Mouse (Mus musculus): ENCODE results near the gene Ubxn1. TPM values are rescaled to one million over a fixed set of nuclear protein-coding genes. Genes with fewer than 3 reads are reported as not detected.
"Not testable (repeated sequence)": the region's sequence is repeated elsewhere in the genome, so short reads cannot be mapped to it uniquely, and the experiment has no call there.

Gene Ubxn1
- total RNA-seq (2021) = 100 to 1,000 TPM; 109 to 116 TPM
- long read RNA-seq, experiment 1, transcript Ubxn1-204 (9 exons, 1,291 nt) = major isoform, 114 of 128 reads
- long read RNA-seq, experiment 1, transcript Ubxn1-202 (10 exons, 1,033 nt) = minor isoform, 5 of 128 reads
- long read RNA-seq, experiment 1, partial matches to known transcripts = 2 of 128 reads
- long read RNA-seq, experiment 1, other reads (novel, unspliced or antisense) = 4 of 128 reads
- long read RNA-seq, experiment 2, transcript Ubxn1-202 (10 exons, 1,033 nt) = minor isoform, 10 of 111 reads
- long read RNA-seq, experiment 2, transcript Ubxn1-204 (9 exons, 1,291 nt) = major isoform, 95 of 111 reads
- long read RNA-seq, experiment 2, partial matches to known transcripts = 2 of 111 reads
- long read RNA-seq, experiment 2, other reads (novel, unspliced or antisense) = 4 of 111 reads

DNA sequence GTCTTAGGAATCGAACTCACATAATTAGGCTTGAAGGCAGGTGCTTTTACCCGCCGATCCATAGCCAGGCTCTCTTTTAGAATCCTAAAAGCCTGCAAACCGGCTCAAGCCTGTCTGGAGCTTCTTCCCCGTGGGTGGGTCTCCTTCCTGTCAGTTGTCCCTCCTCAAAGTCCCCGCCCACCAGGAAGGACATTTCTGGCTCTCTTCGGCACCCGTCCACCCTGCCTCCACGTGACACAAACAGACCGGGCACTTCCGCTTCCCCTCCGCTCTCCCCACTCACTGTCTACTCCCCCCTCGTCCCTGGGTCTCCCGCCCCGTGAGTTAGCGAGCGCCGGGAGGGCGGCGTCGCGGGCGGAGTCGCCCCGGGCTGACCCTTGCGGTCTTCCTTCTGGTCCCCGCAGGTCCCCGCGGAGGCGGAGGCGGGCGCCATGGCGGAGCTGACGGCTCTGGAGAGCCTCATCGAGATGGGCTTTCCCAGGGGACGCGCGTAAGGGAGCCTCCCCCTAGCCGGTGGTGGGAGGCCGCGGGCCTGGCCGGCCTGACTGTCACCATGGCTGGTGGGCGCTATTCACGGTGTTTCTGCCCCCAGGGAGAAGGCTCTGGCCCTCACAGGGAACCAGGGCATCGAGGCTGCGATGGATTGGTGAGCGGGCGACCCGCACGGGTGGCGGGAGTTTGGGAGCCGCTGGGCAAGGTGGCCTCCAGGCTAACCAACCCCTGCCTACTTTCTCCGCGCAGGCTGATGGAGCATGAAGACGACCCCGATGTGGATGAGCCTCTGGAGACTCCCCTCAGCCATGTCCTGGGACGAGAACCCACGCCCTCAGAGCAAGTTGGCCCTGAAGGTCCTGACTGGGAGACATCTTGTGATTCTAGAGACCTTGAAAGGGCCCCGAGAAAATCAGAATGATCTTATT, at the start of gene Ubxn1:
TSS of gene Ubxn1 (plus strand) at position 230 of the 920 bp plus-strand sequence.
- intact Hi-C loops (cut with DNase I) = no loop called here
- DNase-seq = peak; percentile 93 to 96

- DNase-seq = no peak
- intact Hi-C loops (cut with DNase I) = no loop called here
Observed at GRCm38 (mm10) chr19:8822696-8823095, 48.6 kb upstream of the Ubxn1 start.

DNA sequence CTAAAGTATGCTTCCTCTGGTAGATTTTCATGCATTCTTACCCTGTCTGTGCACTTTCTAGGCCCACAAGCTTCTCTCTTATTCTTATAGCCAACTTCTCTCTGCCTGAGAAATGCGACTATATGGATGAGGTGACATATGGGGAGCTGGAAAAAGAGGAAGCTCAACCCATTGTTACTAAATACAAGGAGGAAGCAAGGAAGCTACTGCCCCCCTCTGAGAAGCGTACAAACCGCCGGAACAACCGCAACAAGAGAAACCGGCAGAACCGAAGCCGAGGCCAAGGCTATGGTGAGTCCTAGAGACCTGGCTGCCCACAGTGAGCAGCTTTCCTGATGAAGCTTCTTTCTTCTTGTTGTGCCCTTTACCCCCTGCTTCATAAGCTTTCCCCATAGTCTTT, 41.6 kb upstream of the Ubxn1 start, which contains the start of gene AC129217.1:
TSS of gene AC129217.1 (plus strand) at position 114 of the 400 bp plus-strand sequence.
- no peak for DNase-seq
- intact Hi-C loops (cut with DNase I) = loop anchor here (5.0 kb wide), 1 partner anchor 83 kb away; no protein-coding TSS in a partner anchor

DNA sequence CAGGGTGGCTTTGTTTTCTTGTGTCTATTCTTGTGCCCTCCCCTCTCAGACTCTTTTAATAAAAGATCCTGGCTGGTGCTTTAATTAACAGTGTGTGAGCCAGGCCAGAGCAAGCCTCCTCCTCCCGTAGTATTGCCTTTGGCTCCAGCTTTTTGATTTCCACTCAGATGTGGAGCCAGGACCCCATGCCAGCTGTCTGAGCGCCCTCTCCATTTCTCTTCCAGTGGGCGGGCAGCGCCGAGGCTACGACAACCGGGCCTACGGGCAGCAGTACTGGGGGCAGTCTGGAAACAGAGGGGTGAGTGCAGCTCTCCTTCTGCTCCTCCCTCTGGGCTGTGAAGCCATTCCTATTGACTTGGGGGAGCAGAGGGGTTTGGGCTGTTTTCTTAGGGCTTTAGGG, 40.6 kb upstream of the Ubxn1 start:
- intact Hi-C loops (cut with DNase I) = no loop called here
- DNase-seq = no peak

DNA sequence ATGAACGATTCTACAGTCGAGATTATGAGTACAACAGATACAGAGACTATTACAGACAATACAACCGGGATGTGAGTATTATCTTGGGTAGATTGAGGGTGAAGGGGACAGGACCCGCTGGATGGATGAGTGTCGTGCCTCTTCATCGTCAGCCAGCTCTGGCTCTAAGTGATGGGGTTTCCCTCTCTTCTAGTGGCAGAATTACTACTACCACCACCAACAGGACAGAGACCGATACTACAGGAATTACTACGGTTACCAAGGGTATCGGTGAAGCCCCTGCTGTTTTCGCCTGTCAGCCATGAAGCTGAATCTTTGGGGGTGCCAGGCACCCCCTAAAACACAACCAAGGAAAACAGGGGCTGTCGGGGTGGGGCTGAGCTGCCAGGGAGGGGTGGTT, 40.0 kb upstream of the Ubxn1 start:
- DNase-seq = no peak
- intact Hi-C loops (cut with DNase I) = no loop called here

GRCm38 (mm10) chr19:8832971-8833370, 38.3 kb upstream of the Ubxn1 start:
- DNase-seq = no peak
- intact Hi-C loops (cut with DNase I) = no loop called here

GRCm38 (mm10) chr19:8836327-8836726, 35.0 kb upstream of the Ubxn1 start:
- intact Hi-C loops (cut with DNase I); DNase-seq: not testable (repeated sequence)

- intact Hi-C loops (cut with DNase I) = no loop called here
- DNase-seq = peak; percentile 78 to 84
Observed at GRCm38 (mm10) chr19:8837251-8837791, 34.0 kb upstream of the Ubxn1 start, which contains the start of gene Bscl2. Gene Bscl2, plus strand, starts transcription at chr19:8837467.

DNA sequence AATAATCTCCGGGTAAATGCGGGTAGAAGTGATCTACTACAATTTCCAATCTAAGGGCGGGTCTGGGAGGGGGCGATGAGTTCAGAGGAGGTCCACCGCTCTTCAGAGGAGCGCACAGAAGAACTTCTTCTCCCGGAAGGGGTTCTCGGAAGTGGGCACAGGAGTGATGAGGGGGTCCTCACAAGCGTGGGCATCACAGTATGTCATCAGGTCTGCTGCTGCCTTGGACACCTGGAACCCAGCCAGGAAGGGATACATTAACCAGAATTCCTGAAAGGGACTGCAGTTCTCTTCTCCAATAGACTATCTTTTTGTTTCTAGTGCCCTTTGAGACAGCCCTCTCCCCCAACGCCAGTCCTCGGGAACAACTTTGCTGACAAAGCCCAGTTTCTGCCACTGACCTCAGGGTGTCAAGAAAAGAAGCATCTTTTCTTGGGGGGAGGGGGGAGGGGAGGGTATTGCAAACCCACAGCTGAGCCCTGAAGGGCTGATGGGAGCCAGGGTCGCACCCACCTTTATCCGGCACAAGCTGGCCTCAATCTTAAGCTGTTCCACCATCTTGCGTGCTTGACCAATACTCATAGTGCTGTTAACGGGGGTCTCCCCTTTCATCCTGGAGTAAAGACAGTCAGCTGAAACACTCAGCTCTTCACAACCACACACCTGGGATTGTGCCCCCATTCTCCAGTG, 33.1 kb upstream of the Ubxn1 start:
- peak; percentile 24 to 45 for DNase-seq

DNA sequence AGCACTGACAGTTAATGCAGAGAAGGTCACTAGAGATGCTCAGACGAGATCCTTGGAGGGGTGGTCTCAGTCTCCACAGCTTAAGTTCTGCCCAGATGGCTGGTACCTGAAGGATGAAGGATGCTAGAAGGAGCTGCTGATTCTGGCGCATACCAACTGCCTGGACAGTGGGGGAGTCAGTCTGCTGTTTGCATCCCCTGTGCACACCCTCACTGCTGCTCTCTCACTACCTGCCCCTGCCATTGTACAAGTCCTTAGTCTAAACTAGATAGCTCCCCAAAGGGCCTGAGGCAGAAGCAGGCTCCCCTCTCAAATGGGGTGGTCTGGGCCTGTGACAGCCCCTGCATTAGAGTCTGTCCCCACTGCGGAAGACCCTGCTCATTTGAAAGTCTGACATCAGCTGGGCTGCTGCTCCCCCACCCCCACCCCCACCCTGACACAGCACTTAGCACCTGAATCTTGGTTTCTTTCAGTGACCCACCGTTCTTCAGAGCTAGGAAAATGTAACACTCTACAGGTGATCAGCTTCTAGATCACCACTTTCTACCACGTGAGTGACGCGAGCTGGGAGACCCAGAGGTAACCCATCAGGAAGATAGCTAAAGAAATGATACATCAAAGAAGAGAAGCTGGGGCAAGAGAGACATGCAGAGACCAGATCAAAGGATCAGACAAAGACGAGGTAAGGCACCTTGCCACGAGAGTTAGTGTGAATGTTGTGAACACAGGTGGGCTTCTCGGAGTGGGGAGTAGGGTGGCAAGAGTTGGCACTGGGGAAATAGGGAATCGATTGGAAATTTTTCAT, 32.0 kb upstream of the Ubxn1 start, which contains the start of gene Gng3:
TSS of gene Gng3 (minus strand) at position 92 of the 805 bp plus-strand sequence.
- intact Hi-C loops (cut with DNase I) = no loop called here
- no peak for DNase-seq

More for the DNA sequence above, 33.1 kb upstream of the Ubxn1 start:
- intact Hi-C loops (cut with DNase I) = no loop called here

GRCm38 (mm10) chr19:8839908-8840791, 31.1 kb upstream of the Ubxn1 start:
- intact Hi-C loops (cut with DNase I) = loop anchor here (5.0 kb wide), 2 partner anchors 47 to 127 kb away; partner anchors contain the start of genes 1810009A15Rik, Eef1g and Gm49416
- DNase-seq = peak; percentile 70 to 79

- intact Hi-C loops (cut with DNase I) = loop anchor here (5.0 kb wide), 2 partner anchors 46 to 126 kb away; partner anchors contain the start of genes 1810009A15Rik, Eef1g and Gm49416
- DNase-seq = no peak
Observed at GRCm38 (mm10) chr19:8841012-8841411, 30.3 kb upstream of the Ubxn1 start.

DNA sequence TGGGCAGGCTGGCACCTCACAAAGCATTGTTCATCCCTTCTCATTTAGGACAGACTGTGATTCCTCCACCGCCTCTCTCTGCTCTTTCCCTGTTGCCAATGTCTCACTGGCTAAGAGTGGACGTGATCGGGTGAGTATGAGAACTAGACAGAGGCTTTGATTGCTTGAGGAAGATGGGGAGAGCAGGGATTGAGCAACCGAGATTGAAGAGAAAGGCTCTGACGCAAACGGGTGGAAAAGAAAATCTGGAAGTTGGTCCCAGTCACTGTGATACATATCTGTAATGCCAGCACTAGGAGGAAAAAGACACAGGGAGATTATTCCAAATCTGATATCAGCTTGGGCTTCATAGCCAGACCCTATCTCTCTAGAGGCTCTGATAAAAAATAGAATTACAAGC, 28.3 kb upstream of the Ubxn1 start:
- no peak for DNase-seq
- intact Hi-C loops (cut with DNase I) = loop anchor here (5.0 kb wide), 2 partner anchors 44 to 124 kb away; partner anchors contain the start of genes 1810009A15Rik, Eef1g and Gm49416

GRCm38 (mm10) chr19:8844371-8845129, 26.7 kb upstream of the Ubxn1 start:
- intact Hi-C loops (cut with DNase I) = loop anchor here (5.0 kb wide), 2 partner anchors 43 to 123 kb away; partner anchors contain the start of genes 1810009A15Rik, Eef1g and Gm49416
- peak; percentile 79 to 88 for DNase-seq

GRCm38 (mm10) chr19:8848356-8848755, 22.9 kb upstream of the Ubxn1 start:
- DNase-seq = no peak
- intact Hi-C loops (cut with DNase I) = no loop called here

- peak; percentile 25 to 57 for DNase-seq
- intact Hi-C loops (cut with DNase I) = no loop called here
Observed at GRCm38 (mm10) chr19:8850402-8850901, 20.8 kb upstream of the Ubxn1 start, which contains the start of gene Lrrn4cl. Gene Lrrn4cl, plus strand, starts transcription at chr19:8850768.

DNA sequence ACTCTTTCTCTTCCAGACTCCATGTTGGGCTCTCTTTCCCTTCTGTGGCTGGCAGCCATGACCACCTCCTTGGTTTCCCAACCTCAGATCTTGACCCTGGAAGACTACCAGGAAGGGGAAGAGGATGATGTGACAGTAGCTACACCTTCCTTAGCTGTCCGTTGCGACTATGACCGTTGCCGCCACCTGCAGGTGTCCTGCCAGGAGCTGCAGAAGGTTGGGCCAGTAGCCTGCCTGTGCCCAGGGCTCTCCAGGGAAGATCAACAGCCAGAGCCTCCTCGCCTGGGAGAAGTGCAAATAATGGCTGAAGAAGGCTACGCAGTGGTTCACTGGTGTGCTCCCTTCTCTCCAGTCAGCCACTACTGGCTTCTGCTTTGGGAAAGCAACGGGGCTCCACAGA, 19.7 kb upstream of the Ubxn1 start:
- no peak for DNase-seq
- intact Hi-C loops (cut with DNase I) = no loop called here
